Mouse (Mus musculus) cerebellum, adult 11-12 months (tissue): ENCODE measurements around the gene Lamb1.

ENCODE experiments used
- DNase-seq: peaks from one replicate; pipeline ENCODE4 v3.0.0; 2022

Lamb1 gene

DNA sequence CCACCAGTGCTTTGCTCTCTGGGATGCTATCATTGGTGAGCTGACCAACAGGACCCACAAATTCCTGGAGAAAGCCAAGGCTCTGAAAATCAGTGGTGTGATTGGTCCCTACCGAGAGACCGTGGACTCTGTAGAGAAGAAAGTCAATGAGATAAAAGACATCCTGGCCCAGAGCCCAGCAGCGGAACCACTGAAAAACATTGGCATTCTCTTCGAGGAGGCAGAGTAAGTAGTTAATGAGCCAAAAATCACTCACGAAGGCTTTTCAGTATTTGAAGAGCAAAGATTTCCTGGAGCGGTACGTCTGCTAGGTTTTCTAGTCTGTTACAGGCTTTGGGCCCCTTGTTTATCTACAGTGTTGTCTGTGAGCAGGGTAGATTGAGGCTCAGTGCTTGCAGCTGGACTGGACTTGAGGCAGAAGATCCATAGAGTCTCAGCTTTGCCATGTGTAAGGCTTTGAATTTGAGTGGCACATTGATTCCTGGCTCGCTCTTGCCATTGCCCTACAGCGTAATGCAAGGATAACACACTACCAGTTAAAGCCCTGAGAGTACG, 53.5 kb downstream of the Lamb1 start:
- no peak for DNase-seq

- DNase-seq = peak; percentile 15
Measured at GRCm38 (mm10) chr12:31320817-31321216, 55.8 kb downstream of the Lamb1 start.

DNA sequence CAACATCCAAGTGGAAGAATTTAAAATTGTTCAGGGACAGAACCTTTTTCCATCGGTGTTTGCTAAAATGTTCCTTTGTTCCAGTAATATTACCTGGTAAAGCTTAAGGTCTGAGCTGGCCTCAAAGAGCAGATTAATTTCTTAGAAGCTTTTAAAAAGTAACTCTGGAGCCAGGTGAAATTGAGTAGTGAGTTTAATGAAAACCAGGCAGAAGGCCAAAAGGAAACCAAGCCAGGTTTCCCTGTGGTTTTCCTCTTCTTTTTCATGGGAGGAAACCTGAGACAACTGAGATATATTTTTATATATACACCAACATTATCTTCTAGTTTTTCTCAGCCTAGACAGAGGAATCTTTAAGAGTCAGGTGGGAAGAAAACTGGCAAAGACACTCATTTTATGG, 56.5 kb downstream of the Lamb1 start:
- no peak for DNase-seq

DNA sequence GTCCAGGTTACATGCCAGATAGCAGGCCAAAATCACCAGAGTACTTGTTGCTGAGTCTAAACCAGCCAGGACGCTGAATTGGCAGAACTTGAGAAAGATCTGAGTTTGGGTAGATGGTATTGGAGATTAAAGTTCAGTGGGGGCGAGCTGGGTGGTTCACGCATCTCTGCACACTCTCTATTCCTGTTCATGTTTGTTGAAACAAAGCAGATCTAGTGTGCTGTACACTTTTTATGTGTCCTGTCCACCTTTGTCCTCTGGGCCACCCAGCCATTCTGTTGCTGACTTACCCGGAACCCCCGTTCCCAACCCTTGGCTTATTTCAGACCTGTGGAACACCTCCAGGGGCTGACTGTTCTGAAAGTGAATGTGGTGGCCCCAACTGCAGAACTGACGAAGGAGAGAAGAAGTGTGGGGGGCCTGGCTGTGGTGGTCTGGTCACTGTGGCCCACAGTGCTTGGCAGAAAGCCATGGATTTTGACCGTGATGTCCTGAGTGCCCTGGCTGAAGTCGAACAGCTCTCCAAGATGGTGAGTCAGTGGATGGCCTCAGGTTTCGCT, 58.2 kb downstream of the Lamb1 start:
- DNase-seq = no peak

GRCm38 (mm10) chr12:31327139-31327538, 62.1 kb downstream of the Lamb1 start:
- no peak for DNase-seq

DNA sequence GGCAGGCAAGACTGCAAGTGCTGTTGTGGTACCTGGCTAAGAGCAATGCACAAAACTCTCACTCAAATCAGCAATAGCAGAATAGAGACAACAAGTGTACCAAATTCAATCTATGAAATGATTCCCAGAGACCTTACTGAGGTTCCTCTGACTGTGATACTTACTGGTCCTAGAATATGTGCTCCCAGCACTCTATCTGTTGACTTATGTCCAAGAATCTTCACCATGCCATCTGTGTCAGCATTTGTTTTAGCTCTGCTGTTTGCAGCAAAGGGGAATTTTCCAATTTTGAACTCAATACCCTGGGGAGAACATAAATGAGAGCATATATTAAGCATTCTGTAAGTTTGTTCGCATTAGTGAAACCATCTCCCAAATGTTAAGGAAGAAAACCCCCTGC, 68.2 kb downstream of the Lamb1 start:
- peak; percentile 32 for DNase-seq

- DNase-seq = no peak
Measured at GRCm38 (mm10) chr12:31350191-31350943, 85.3 kb downstream of the Lamb1 start.

- peak; percentile 95 for DNase-seq
Measured at GRCm38 (mm10) chr12:31350944-31351928, 86.2 kb downstream of the Lamb1 start, which contains the start of gene Dld. Gene Dld (minus strand): TSS chr12:31351453.

DNA sequence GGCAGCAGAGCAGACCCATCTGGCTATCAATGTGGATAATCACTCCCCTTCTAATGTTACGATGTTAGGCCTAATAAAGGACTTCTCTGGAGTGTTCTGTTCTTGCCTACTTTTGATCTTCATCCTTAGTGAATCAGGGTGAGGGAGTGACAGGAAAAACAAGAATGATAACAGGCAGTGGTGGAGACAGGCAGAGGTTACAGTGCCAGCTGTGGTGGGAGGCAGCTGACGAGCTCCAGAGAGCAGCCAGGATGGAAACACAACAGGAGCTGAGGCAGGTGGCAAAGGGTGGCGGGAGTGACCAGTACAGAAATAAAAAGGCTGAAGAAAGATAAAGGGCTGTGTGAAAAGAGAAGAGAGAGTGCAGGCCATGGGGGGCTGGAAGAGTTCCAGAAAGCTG, 101.4 kb downstream of the Lamb1 start:
- no peak for DNase-seq

GRCm38 (mm10) chr12:31367721-31368120, 102.7 kb downstream of the Lamb1 start:
- DNase-seq = no peak

- DNase-seq = no peak
Measured at GRCm38 (mm10) chr12:31369118-31369517, 104.1 kb downstream of the Lamb1 start.

DNA sequence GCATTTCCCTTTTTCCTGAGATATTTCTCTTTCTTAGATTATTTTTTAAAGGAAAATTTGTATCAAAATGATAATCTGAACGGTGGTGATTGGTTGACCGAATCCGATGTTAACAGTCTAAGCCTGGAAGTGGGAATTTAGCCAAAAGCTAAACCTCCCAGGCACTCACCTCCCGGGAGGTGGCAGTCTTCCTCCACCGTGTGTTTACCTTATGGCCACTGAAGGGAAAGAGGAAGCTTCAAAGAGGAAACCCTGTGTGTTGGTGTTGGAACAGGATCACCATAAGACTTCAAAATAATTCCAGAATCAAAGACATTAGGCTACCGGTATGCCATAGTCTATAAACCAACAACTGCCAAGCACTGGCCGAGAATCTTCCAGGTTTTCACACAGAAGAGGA, 104.6 kb downstream of the Lamb1 start:
- DNase-seq = no peak

- DNase-seq = peak; percentile 41
Measured at GRCm38 (mm10) chr12:31374603-31375282, 109.7 kb downstream of the Lamb1 start.

GRCm38 (mm10) chr12:31375283-31375615, 110.2 kb downstream of the Lamb1 start:
- DNase-seq = no peak

GRCm38 (mm10) chr12:31376326-31376950, 111.4 kb downstream of the Lamb1 start:
- no peak for DNase-seq

DNA sequence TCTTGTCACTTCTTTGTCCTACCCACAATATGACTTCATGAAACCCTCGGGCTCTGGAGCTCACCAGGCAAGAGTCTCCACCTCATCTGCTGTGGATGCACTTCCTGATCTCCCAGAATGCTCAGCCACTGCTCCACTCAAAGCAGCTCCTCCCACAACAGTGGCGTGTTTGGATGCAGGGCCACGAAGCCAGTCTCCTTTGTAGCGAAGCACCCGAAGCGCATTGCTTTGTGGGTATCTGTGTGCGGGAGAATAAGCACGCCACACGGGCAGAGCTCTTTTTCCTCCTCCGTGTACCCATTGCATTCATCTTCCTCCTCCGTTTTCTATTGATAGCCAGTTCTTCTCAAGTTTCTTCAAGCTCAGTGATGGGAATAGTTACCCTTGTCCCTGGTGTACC, 112.2 kb downstream of the Lamb1 start:
- no peak for DNase-seq
